Mouse (Mus musculus) c-Kit-positive CD71-negative TER-119-negative erythroid progenitor cells, embryonic 14.5 days (primary cell): Measurements from ENCODE around the gene Ipo9.

ENCODE experiments used
- DNase-seq: peaks from one replicate; pipeline ENCODE4 v3.0.0-alpha.2; 2013; ENCODE audit warnings: low read depth

Ipo9 gene

DNA sequence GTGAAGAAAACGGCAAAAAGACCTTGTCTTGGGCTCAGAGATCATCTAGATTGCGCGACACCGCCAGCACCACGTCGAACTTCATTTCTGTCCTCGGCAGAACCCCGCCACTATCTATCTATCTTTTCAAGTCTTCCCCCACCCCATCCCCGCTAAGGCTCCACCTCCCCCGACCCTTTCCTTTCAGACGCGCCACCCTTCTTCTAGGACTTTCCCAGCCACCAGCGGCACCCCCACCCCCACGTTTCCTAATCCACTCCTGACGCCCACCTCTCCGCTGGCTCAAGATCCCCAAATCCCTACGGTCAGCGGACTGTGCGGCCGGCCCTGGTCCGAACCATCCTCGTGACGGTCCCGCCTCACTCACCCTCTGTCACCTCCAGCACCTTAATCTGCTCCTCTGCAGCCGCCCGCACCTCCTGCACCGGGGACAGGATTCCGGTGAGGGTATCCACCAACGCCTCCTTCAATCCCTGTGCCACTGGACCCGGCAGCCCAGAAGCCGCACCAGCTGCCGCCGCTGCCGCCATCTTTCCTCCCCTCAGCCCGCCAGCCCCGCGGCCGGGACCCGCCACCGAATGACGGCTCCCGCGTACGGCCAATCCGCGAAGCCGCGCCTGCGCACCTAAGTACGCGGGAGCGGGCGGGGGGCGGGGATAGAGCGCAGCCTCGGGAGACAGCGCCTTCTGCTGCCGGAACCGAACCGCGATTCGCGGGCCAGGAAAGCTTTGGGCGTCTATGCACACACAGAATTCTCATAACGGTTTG is at the start of gene Ipo9:
Gene Ipo9, minus strand, starts transcription at position 599 of the 768 bp plus-strand sequence.
- DNase-seq = peak; percentile 80

DNA sequence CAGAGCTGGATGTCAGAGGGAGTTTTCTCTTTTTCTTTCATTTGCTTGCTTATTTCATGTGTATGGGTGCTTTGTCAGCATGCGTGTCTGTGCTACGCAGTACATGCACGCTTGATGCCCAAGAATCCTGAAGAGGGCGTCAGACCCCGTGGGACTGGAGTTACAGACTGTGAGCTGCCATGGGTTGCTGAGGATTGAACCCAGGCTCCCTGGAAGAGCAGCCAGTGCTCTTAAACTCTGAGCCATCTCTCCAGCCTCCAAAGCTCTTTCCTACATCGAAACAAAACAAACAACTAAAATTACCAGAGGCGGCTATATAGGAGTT is 45.2 kb upstream of the Ipo9 start:
- no peak for DNase-seq

DNA sequence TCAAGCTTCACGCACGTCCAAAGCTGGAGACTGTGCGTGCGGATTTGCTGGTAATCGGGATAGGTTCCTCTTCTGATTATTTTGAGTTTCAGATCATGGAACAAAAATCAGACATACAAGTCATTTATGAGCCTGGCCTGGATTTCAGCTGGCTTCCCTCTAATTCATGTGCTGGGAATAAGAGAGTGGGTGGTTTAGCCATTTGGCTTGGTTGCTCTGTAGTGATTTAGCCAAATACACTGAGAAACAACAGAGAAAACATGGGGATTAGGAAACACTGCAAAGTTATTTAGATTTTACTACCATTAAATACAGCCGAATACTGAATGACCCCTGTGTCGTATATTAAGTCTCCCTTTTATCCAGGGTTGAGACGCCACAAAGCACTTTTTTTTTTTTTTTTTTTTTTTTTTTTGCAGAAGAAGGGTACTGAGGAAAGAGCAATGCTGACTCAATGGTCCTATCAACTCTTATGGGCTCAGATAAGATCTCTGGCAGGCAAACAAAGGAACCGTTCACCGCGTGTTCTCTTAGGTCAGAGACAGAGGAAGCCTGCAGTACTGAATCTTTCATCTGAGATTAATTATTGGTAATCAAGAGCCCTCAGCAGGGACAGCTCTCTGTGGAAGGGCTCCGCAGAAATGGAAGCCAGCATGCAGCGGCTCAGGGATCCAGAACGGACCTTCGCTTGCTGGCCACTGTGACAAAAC is 44.7 kb upstream of the Ipo9 start:
- DNase-seq = no peak

DNA sequence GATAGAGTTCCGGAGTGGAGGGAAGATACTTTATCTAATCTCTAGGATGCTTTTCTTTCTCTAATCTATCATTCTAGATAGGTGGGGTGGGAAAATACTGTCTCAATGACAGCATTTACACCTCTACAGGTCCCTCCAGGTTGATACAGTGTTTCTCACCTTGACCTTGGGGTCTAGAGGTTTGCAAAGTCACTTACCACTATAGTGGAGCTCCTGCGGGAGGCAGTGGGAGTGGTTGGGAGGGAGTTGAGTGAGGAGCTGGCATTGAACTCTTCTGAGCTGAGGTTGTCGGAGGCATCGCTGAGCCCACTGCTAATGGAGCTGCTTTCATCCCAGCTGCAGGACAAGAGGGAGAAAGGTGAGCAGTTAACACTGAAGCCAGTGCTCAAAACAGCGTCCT is 42.2 kb upstream of the Ipo9 start:
- DNase-seq = no peak

DNA sequence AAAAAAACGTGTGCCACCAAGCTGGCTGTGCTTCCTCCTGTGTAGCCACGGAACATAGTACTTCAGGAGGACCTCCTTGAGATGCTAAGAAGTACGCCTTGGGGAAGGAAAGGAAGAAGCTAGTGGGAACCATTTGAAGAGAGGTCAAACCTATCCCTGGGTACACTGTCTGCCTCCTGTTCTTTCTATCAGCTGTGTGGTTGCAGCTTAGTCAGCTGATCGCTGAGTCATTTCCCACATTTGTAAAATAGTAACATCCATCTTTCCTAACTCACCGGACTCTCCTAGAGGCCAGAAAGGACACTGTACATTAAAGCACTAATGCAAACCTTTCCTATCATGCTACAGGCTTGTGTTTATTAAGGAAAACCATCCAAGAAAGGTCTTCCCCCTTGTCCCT is 41.4 kb upstream of the Ipo9 start:
- no peak for DNase-seq

DNA sequence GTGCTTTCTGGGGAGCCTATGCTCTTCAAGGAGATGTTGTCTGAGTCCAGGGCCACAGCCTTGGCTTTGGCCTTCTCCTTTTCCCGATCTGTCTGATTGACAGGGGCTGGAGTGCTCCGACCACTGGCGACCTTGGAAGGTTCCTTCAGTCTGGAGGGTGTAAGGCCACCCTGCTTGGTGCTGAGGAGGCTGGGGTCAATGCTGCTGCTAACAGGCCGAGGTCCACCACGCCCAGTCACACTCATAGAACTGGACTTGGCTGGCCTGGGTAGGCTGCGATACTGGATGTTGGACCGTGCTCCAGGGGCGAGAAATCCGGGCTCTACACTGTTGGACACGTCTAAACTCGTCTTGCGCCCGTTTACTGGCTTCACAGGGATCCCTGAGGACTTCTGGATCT is 40.2 kb upstream of the Ipo9 start:
- DNase-seq = no peak

DNA sequence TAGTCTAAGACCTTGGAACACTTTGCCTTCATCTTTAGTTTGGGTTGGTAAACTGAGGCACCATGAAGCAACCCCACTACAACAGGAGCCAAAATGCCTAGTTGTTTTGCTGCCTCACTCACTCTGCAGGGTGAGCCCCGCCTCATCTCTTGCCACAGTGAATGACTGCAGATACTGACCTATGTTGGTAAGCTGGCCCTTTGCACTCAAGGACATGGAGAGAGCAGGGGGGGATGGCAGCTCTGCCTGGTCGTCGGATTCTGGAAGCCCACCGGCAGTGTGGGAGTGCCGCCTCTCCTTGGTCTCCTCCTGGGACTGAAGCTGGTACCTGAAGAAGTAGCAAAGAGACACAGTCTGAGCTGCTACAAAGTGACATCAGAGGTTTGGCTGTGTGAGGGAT is 37.2 kb upstream of the Ipo9 start:
- no peak for DNase-seq

DNA sequence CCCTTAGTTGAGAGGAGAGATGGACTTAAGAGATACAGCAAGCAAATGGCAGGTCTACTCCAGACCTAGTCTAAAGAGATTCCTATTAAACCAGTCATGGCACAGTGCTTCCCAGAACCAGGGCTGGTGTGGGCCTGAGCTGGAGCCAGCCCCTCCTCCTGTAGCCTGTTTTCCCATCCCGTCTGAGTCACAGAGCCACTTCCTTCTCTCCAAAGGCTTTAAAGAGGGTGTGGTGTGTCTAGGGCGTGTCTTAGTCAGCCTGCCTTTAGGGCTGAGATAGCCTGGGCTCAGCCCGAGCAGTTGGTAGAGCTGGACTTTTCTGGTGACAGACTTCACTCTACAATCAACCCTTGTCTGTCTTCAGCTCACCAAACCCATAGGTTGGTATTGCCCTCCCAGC is 36.6 kb upstream of the Ipo9 start:
- DNase-seq = peak; percentile 20

DNA sequence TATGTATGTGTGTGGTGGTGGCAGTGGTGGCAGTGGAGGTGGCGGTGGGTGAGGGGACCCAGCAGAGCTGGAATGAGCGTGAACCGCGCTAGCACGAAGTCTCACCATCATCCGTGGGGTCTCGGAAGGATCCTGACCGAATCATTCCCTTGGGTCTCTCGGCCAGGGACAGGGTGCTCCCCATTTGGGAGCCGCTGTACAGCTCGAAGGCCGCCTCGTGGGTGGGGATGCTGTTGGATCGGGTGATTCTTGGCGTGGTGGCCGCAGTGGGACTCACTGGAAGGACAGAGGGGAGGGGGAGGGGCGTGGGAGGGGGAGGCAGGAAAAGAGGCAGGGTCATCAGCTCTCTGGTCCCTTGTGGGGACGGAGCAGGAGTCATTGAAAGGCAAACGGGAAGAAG is 35.4 kb upstream of the Ipo9 start:
- no peak for DNase-seq

DNA sequence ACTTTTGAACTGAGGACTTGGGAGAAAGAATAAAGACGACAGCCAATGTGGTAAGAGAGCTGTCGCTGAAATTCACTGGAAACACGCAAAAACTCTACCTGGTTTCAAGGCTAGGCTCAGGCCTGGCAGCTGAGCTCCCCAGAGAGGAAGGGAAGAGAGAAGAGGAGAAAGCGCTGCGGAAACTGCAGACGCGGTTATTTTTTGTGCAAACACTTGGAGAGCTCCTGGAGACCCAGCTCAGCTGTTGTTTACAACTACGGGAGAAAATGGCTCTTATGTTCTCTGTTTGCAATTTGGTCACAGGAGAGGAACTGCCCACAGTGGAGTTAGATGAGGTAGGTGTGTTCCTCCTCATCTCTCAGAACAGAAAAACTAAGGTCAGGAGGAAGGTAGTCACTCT is 32.4 kb upstream of the Ipo9 start:
- no peak for DNase-seq

DNA sequence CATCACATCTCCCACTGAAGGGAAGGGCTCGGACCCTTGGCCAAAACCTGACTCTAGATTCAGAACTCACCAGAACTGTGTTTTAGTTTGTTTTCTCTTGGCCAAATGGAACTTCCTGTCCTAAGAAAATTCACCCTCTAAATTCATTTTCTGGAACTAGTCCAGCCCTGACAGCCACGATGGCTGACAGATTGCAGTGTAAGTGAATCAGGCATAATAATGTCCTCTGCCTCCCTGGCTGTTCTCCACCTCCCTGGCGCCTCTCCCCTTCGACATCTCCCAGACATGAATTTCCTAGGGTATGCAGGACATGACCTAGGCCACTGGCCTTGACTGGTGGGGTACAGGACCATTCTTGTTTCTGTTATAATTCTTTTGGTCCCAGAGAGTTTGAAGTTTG is 32.0 kb upstream of the Ipo9 start:
- no peak for DNase-seq

DNA sequence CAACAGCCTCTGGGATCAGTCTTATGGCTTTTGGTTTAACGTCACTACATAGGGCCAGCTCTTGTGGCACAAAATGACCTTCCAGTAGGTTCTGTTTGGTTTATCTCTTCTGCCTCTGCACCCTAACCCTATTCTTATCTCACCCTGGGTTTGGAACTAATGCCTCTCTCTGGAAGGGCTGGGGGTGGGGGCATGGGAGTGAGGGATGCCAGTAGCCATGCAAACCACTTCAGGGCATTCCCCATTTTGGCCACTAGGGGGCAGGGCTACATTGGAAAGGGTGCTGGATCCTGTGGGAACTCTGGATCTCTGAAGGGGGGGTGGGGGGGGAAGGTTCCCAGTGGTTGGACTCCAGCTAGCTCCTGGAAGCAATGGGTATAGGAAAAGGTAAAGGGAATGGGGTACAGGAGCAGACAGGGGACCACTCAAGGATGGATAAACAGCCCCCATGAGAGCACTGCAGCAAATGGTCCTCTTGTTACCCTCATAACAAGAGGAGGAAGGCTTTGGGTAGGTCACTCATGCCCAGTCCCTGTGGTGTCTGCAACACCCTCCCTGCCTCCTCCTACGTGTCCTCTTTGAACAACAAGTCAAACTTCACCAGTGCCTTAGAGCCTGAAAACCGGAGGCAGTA is 30.9 kb upstream of the Ipo9 start:
- peak; percentile 29 for DNase-seq

DNA sequence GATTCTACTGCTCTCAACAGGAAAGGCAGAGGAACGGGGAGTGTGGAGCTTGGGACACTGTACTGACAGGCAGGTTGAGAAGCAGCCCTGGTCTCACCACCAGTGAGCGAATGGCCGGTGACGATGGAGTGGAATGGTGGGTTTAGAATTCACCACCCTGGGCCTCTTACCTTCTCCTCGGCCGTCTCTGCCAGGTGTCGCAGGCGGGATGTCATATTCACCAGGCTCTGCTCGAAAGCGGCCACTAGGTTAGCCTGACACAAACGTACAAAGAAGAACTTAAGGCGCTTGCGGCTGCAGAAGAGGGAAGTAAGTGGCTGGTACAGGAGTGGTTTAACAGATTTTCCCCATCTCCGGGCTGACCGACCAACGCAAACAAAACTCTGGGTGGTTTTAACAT is 30.2 kb upstream of the Ipo9 start:
- DNase-seq = no peak

DNA sequence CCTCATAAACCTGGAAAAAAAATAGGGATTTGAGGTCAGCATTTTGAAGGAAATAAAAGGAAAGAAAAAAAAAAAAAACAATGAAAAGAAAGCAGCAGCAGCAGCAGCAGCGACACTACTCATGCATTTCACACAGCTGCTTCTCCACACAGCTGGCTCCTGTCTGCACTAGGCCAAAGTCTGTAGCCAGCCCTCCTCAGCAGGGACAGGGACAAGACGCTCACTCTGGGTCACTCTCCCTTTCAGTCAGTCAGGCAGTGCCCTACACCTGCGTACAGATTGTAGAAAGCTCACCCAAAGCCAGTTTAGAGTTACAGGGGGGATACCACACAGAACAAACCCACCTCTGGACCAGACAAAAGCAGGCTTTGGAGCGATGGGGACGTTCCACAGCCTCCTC is 27.6 kb upstream of the Ipo9 start:
- DNase-seq = no peak

DNA sequence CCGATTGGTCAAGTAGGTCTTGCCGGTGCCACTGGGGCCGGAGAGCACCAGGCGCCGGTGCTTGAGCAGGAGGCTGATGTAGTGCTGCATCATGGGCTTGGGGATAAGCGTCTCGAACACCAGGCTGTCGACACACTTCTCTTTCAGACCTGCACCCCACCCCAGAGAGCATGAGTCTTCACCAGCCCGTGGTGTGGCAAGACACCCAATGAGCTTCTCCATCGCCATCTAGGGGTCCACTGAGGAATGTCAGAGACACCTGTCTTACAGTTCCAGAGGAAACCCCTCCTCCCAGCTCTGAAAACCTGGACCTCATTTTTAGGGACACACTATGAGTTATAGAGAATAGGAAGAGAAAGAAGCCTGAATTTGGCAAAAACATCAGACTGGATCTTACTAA is 22.0 kb upstream of the Ipo9 start:
- peak; percentile 40 for DNase-seq

DNA sequence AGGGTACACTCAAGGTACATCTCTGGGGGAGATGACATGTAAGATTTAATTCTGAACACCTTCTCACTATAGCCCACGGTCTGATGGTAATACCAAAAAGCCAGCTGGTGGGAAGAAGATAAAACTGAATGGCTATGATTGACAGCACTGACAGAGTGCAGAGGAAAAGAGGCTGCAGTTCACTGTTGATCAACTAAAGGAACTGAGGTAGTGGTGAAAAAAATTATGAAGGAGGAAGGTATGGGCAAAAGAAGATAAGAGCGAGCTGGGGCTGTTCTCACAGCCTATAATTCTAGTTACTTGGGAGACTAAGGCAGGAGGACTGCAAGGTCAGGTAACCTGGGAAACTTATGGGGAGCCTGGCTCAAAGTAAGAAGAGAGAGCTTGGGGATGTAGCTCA is 21.1 kb upstream of the Ipo9 start:
- DNase-seq = no peak

DNA sequence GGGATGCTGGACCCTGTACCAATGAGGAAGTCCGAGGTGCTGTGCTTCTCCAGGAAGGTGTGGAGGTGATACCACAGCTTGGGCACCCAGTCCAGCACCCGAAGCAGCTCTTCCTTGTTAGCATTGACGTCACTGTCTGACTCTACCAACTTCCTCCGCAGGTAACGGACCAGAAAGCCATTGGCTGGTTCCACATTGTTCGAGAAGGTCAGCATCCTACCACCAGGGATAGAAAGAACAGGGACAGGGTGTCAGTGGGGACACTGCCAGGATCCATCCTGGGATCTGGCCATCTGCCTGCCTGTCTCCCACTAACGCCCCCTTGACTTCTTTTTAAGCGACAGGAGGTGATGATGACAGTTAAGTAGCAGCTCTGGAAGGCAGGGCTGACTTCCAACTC is 19.6 kb upstream of the Ipo9 start:
- no peak for DNase-seq

DNA sequence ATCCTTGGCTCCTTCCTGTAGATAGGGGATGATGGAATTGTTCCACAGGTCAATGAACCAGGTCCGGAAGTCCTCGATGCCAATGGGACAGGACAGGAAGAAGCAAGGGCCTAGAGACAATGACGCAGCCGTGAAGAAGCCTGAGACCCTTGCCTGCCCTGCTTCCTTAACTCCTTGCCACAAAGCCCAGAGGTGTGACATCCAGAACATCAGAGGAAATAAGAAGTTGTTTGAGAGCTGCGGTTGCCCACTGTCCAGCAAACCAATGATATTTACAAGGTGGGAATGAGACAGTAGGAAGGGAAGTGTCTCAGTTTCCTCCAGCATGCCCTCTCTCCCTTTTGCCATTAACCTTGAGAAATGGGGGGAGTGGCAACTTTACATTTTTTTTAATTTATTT is 18.6 kb upstream of the Ipo9 start:
- DNase-seq = no peak

DNA sequence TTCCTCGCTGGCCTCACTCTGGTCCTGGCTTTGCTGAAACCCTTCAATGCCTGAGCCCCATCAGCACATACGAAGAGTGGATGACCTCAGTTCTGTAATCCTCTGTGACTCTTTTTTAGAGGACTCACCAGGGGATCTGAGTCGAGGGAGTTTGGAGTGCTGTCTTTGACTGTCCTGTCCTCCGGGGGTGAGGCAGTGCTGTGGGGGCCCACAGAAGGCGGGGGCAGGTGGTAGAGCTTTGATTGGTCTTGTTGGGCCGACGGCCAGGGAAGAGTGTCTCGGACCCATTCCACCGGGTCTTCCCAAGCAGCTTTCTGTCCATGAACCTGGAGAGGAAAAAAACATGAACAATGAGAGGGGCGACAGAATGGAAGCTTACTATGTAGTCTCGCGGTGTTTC is 13.2 kb upstream of the Ipo9 start:
- no peak for DNase-seq

DNA sequence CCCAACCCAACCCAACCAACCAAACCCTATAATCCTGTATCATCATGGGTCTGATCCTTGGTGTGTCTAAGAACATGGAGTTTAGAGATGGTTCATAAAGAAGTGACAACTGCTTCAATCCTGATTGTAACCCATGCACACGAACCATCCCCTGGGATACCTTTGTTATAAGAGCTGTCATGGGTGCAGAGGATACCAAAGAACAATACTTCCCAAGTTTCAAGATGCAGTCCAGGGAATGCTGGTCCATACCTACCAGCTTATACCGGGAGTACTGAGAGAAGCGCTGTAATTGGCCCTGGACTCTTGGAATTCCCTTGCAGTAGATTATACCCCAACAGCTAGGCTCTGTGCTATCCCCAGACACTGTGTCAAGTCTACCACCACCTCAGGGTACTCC is 11.6 kb upstream of the Ipo9 start:
- no peak for DNase-seq

DNA sequence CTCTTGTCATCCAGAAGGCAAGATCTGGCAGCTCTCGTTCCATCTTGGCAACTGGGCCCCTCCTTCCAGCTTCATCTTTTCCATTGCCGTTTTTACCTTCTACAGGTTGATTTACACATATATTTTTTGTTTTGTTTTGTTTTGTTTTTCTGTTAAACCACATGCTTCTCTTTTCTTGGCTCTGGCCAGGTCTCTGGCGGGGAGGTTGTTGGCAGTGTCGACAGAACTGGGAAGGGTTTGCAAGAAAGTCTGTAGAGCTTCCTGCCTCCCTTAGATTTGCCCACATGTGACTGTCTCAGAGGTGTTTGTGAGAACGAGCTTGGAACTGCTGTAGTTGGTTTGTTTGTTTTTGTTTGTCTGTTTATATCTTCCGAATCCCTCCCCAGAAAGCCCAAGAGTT is 10.7 kb upstream of the Ipo9 start:
- DNase-seq = no peak

DNA sequence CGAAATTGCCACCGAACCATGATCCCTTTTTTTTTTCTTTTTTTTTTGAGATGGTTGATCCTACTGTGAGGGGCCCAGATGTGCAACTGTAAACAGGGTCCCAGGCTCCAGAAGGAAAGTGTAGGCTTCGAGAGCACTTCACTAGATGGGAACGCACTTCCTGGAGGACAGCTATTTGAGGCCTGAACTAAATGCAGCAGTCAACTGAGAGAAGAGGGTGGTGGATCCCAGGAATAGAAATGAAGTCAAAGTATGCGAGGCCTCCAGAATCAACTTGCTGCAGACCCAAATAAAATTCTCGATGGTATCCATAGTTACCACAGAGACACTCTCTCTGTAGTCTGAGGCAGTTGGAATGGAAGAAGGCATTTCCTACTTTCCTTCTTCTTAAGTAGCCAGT is 8.5 kb upstream of the Ipo9 start:
- DNase-seq = no peak

DNA sequence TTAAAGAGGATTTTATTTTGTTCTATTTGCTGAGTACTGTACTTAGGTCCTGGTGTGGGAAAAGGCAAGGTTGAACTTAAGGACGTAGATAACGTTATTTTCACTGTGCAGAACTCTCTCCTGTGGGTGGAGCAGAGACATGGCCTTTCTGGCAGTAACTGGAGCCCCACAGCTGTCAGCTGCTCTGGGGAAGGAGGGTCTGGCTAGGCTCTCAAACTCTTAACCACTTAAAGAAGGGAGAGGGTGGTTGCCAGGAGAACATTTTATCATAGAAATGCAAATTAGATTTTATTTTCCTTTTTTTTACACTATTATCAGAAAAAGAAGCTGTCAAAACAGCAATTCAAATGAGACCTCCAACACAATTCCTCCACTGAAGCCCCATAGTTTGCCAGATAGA is 5.5 kb upstream of the Ipo9 start:
- no peak for DNase-seq

DNA sequence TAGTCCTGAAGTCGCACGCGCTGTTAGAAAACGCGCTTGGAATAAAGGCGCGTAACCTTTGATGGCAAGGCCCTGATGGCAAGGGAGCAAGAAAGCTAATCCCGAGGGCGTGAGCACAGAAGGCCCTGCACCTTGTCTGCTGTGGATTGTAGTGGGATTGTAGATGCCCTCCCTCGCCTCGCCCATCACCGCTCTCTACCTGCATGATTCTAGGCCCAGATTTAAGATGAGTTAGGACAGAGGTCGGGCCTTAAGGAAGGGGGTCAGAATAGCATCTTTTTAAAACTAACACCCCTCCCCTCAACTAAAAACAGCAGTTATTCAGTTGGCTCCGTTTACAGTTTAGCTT is 344 bp upstream of the Ipo9 start:
- DNase-seq = no peak
